Mouse (Mus musculus) lung, adult 2 months (tissue): ENCODE results near the gene C2cd4a.

Source experiments
- CTCF ChIP-seq: fragments of 200-500 bp; IDR thresholded peaks from 2 replicates; pipeline ENCODE4 v1.5.1; 2011; ENCODE audit warnings: mild to moderate bottlenecking, low read length, control low read depth; ENCODE audit not compliant: insufficient read depth
- POLR2A ChIP-seq: fragments of 200-500 bp; IDR thresholded peaks from 2 replicates; pipeline ENCODE4 v1.6.1; 2011; ENCODE audit warnings: low read depth, mild to moderate bottlenecking, control low read depth, low read length, borderline replicate concordance; ENCODE audit errors: extremely low read depth

- TF ChIP-seq CTCF (no peak), POLR2A (no peak)
Observed at GRCm38 (mm10) chr9:67783464-67783863, 48.7 kb downstream of the C2cd4a start.
